Mouse (Mus musculus): ENCODE measurements around the gene Cep290. TPM values are rescaled to one million over a fixed set of nuclear protein-coding genes. Genes with fewer than 3 reads are reported as not detected.

Gene Cep290
- polyA plus RNA-seq, 1 experiment from 2014 or later: 2.4 TPM

GRCm38 (mm10) chr10:100575294-100575693 lies 87.9 kb downstream of the Cep290 start:
- Histone ChIP-seq H3K36me3 (ENCODE audit: control insufficient read depth, insufficient read depth) (peaks cover 22% of the 10 kb centered on the region), H3K4me3 (ENCODE audit: low read length) (no peak overlapping the region), H3K4me2 (ENCODE audit: low read depth, low read length) (no peak overlapping the region), H3K9me3 (replicated peaks; ENCODE audit: control insufficient read depth, low read length) (no peaks in the 10 kb centered on the region), H3K27ac (ENCODE audit: low read length) (no peak overlapping the region), H3K27me3 (ENCODE audit: control insufficient read depth, insufficient read depth, low read length) (no peaks in the 10 kb centered on the region), H3K4me1 (ENCODE audit: control insufficient read depth, insufficient read depth, low read length) (no peaks in the 10 kb centered on the region), H3K9ac (ENCODE audit: low read length) (no peak overlapping the region)
- 79% methylated on average over 7 of the region's 7 CpGs for WGBS
- no peak for ATAC-seq (replicated peaks; ENCODE audit: extremely low read depth, insufficient read depth, low FRiP score)

GRCm38 (mm10) chr10:100584178-100584577 lies 96.8 kb downstream of the Cep290 start:
- H3K36me3 ChIP-seq (ENCODE audit: control insufficient read depth, insufficient read depth): peaks cover 4% of the 10 kb centered on the region; the same call in 1 of the 2 replicates
- H3K4me2 ChIP-seq (ENCODE audit: low read depth, low read length): no peak overlapping the region
- H3K9ac ChIP-seq (ENCODE audit: low read length): no peak overlapping the region
- no peak for ATAC-seq (replicated peaks; ENCODE audit: extremely low read depth, insufficient read depth, low FRiP score)
- 59% methylated on average over 3 of the region's 3 CpGs for WGBS
- H3K4me1 ChIP-seq (ENCODE audit: control insufficient read depth, insufficient read depth, low read length): peaks cover 5% of the 10 kb centered on the region; the same call in 1 of the 2 replicates
- no peak overlapping the region for H3K27ac ChIP-seq (ENCODE audit: low read length)
- H3K27me3 ChIP-seq (ENCODE audit: control insufficient read depth, insufficient read depth, low read length): no peaks in the 10 kb centered on the region
- H3K9me3 ChIP-seq (replicated peaks; ENCODE audit: control insufficient read depth, low read length): no peaks in the 10 kb centered on the region
- no peak overlapping the region for H3K4me3 ChIP-seq (ENCODE audit: low read length)

- WGBS: 45% methylated on average over 7 of the region's 7 CpGs
- Histone ChIP-seq H3K4me1 (ENCODE audit: control insufficient read depth, insufficient read depth, low read length) (peaks cover 5% of the 10 kb centered on the region; the same call in 1 of the 2 replicates), H3K4me3 (ENCODE audit: low read length) (peak overlapping the region; percentile 96), H3K27me3 (ENCODE audit: control insufficient read depth, insufficient read depth, low read length) (no peaks in the 10 kb centered on the region), H3K4me2 (ENCODE audit: low read depth, low read length) (peak overlapping the region; percentile 86), H3K27ac (ENCODE audit: low read length) (peak overlapping the region; percentile 71), H3K36me3 (ENCODE audit: control insufficient read depth, insufficient read depth) (peaks cover 4% of the 10 kb centered on the region; the same call in 1 of the 2 replicates), H3K9me3 (replicated peaks; ENCODE audit: control insufficient read depth, low read length) (no peaks in the 10 kb centered on the region), H3K9ac (ENCODE audit: low read length) (peak overlapping the region; percentile 84)
- 0 out of 2 replicates have a peak, but pooled peaks have one; percentile 17 for ATAC-seq (replicated peaks; ENCODE audit: extremely low read depth, insufficient read depth, low FRiP score)
Observed at GRCm38 (mm10) chr10:100588524-100588923, 101.2 kb downstream of the Cep290 start.

- no peaks in the 10 kb centered on the region for H3K27me3 ChIP-seq (ENCODE audit: control insufficient read depth, insufficient read depth, low read length)
- peak overlapping the region; percentile 71 for H3K27ac ChIP-seq (ENCODE audit: low read length)
- peak overlapping the region; percentile 84 for H3K9ac ChIP-seq (ENCODE audit: low read length)
- peaks cover 4% of the 10 kb centered on the region; the same call in 1 of the 2 replicates for H3K36me3 ChIP-seq (ENCODE audit: control insufficient read depth, insufficient read depth)
- ATAC-seq (replicated peaks; ENCODE audit: extremely low read depth, insufficient read depth, low FRiP score): peak; percentile 99
- WGBS: 0% methylated on average over 31 of the region's 31 CpGs
- H3K9me3 ChIP-seq (replicated peaks; ENCODE audit: control insufficient read depth, low read length): no peaks in the 10 kb centered on the region
- H3K4me3 ChIP-seq (ENCODE audit: low read length): peak overlapping the region; percentile 96
- H3K4me2 ChIP-seq (ENCODE audit: low read depth, low read length): peak overlapping the region; percentile 86
- peaks cover 5% of the 10 kb centered on the region; the same call in 1 of the 2 replicates for H3K4me1 ChIP-seq (ENCODE audit: control insufficient read depth, insufficient read depth, low read length)
Observed at GRCm38 (mm10) chr10:100588932-100589388, 101.6 kb downstream of the Cep290 start.

- H3K4me3 ChIP-seq (ENCODE audit: low read length): peak within 1 kb of the TSS; percentile 96
- peak within 1 kb of the TSS; percentile 86 for H3K4me2 ChIP-seq (ENCODE audit: low read depth, low read length)
- no peaks in the 10 kb centered on the region for H3K36me3 ChIP-seq (ENCODE audit: control insufficient read depth, insufficient read depth)
- 79% methylated on average over 1 of the region's 1 CpGs for WGBS
- no peaks in the 10 kb centered on the region for H3K9me3 ChIP-seq (replicated peaks; ENCODE audit: control insufficient read depth, low read length)
- H3K9ac ChIP-seq (ENCODE audit: low read length): no peak within 1 kb of the TSS
- H3K4me1 ChIP-seq (ENCODE audit: control insufficient read depth, insufficient read depth, low read length): peaks cover 5% of the 10 kb centered on the region; the same call in 1 of the 2 replicates
- ATAC-seq (replicated peaks; ENCODE audit: extremely low read depth, insufficient read depth, low FRiP score): no peak
- H3K27me3 ChIP-seq (ENCODE audit: control insufficient read depth, insufficient read depth, low read length): no peaks in the 10 kb centered on the region
- no peak within 1 kb of the TSS for H3K27ac ChIP-seq (ENCODE audit: low read length)
Observed at GRCm38 (mm10) chr10:100590323-100590722, 103.0 kb downstream of the Cep290 start, which contains the start of the genes 4930430F08Rik and 1700017N19Rik. Gene 4930430F08Rik (minus strand): TSS chr10:100590423. Gene 1700017N19Rik (plus strand): TSS chr10:100590484.

GRCm38 (mm10) chr10:100598339-100598738 lies 111.0 kb downstream of the Cep290 start:
- Histone ChIP-seq H3K9me3 (replicated peaks; ENCODE audit: control insufficient read depth, low read length) (no peaks in the 10 kb centered on the region), H3K36me3 (ENCODE audit: control insufficient read depth, insufficient read depth) (no peaks in the 10 kb centered on the region), H3K27ac (ENCODE audit: low read length) (no peak overlapping the region), H3K27me3 (ENCODE audit: control insufficient read depth, insufficient read depth, low read length) (no peaks in the 10 kb centered on the region), H3K4me3 (ENCODE audit: low read length) (no peak overlapping the region), H3K4me1 (ENCODE audit: control insufficient read depth, insufficient read depth, low read length) (no peaks in the 10 kb centered on the region), H3K4me2 (ENCODE audit: low read depth, low read length) (no peak overlapping the region), H3K9ac (ENCODE audit: low read length) (no peak overlapping the region)
- 74% methylated on average over 3 of the region's 3 CpGs for WGBS
- ATAC-seq (replicated peaks; ENCODE audit: extremely low read depth, insufficient read depth, low FRiP score): no peak

- Histone ChIP-seq H3K4me2 (ENCODE audit: low read depth, low read length) (no peak overlapping the region), H3K27me3 (ENCODE audit: control insufficient read depth, insufficient read depth, low read length) (no peaks in the 10 kb centered on the region), H3K4me3 (ENCODE audit: low read length) (no peak overlapping the region), H3K9me3 (replicated peaks; ENCODE audit: control insufficient read depth, low read length) (no peaks in the 10 kb centered on the region), H3K9ac (ENCODE audit: low read length) (no peak overlapping the region), H3K27ac (ENCODE audit: low read length) (no peak overlapping the region), H3K4me1 (ENCODE audit: control insufficient read depth, insufficient read depth, low read length) (no peaks in the 10 kb centered on the region), H3K36me3 (ENCODE audit: control insufficient read depth, insufficient read depth) (no peaks in the 10 kb centered on the region)
- ATAC-seq (replicated peaks; ENCODE audit: extremely low read depth, insufficient read depth, low FRiP score): no peak
- 82% methylated on average over 9 of the region's 9 CpGs for WGBS
Observed at GRCm38 (mm10) chr10:100603511-100603910, 116.2 kb downstream of the Cep290 start.

- Histone ChIP-seq H3K36me3 (ENCODE audit: control insufficient read depth, insufficient read depth) (no peaks in the 10 kb centered on the region), H3K27me3 (ENCODE audit: control insufficient read depth, insufficient read depth, low read length) (no peaks in the 10 kb centered on the region), H3K27ac (ENCODE audit: low read length) (no peak overlapping the region), H3K4me2 (ENCODE audit: low read depth, low read length) (no peak overlapping the region), H3K4me1 (ENCODE audit: control insufficient read depth, insufficient read depth, low read length) (no peaks in the 10 kb centered on the region), H3K4me3 (ENCODE audit: low read length) (no peak overlapping the region), H3K9me3 (replicated peaks; ENCODE audit: control insufficient read depth, low read length) (no peaks in the 10 kb centered on the region), H3K9ac (ENCODE audit: low read length) (no peak overlapping the region)
- ATAC-seq (replicated peaks; ENCODE audit: extremely low read depth, insufficient read depth, low FRiP score): no peak
- WGBS: 62% methylated on average over 2 of the region's 2 CpGs
Observed at GRCm38 (mm10) chr10:100604254-100604653, 116.9 kb downstream of the Cep290 start.

- 68% methylated on average over 6 of the region's 6 CpGs for WGBS
- no peak for ATAC-seq (replicated peaks; ENCODE audit: extremely low read depth, insufficient read depth, low FRiP score)
Observed at GRCm38 (mm10) chr10:100617233-100617903, 130.0 kb downstream of the Cep290 start.

More at GRCm38 (mm10) chr10:100617233-100617903, 130.0 kb downstream of the Cep290 start:
- H3K4me3 ChIP-seq (ENCODE audit: low read length): no peak overlapping the region
- no peak overlapping the region for H3K4me2 ChIP-seq (ENCODE audit: low read depth, low read length)
- H3K36me3 ChIP-seq (ENCODE audit: control insufficient read depth, insufficient read depth): no peaks in the 10 kb centered on the region
- H3K9ac ChIP-seq (ENCODE audit: low read length): no peak overlapping the region
- H3K9me3 ChIP-seq (replicated peaks; ENCODE audit: control insufficient read depth, low read length): no peaks in the 10 kb centered on the region
- H3K27me3 ChIP-seq (ENCODE audit: control insufficient read depth, insufficient read depth, low read length): no peaks in the 10 kb centered on the region
- H3K4me1 ChIP-seq (ENCODE audit: control insufficient read depth, insufficient read depth, low read length): no peaks in the 10 kb centered on the region
- no peak overlapping the region for H3K27ac ChIP-seq (ENCODE audit: low read length)
